Mouse (Mus musculus): ENCODE results near the gene Ldhd.

DNA sequence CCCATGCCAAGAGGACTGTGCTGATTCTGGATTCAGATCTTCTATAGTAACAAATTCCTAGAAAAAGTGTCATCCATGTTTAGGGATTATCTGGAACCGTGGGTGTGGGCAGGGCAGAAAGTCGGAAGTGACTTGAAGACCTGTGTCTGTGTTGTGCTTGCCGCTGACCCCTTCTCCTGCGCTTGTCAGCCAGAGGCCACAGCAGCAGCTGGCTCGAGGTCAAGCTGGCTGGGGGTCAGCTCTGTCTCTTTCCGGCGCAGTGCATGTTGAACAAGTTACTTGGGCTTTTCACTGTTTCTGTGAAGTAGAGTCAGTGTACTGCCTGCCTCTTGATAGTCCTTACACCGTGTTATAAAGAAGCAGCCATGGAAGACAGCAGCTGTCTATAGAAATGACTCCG, 23.2 kb downstream of the Ldhd start:
- TF ChIP-seq CTCF (IDR thresholded peaks at IDR 0.05; ENCODE audit: extremely low read depth, insufficient read depth, insufficient read length, insufficient replicate concordance) (no peak), POLR2A (IDR thresholded peaks at IDR 0.05; ENCODE audit: low read depth, low read length) (no peak)

Measured in spleen, adult 2 months (tissue).